Comparison of ENCODE assay signal across 13 mouse cellular contexts in the genomic region with DNA sequence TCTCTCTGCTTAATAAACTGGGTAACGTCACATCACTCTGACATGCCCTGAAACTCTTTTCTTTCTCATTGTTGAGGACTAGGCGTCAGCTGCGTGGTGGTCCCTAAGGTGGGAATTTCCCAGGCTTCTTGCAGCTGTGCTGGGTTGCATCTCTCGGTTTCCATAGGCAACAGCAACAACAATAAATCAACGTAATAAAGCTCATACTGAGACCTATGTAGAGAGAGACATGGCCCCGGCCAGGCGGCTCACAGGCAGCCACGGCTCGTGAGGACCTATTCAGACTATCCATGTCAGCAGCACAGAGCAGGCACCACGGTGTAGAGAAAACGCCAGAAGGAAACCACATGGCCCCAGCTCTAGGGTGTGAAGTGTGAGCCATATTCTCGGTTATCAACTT. TPM values are rescaled to one million over a fixed set of nuclear protein-coding genes. Genes with fewer than 3 reads are reported as not detected.
DNase-seq lines count a peak whose midpoint lies in the region; ATAC-seq and TF ChIP-seq lines count a peak whose summit lies in the region.
"Had no signal": no experiment of that assay in that cellular context is flagged by ENCODE, and none has a peak within 500 bp of the region (broad histone marks: within the 10 kb centered on the region; RNA-seq: fewer than 3 reads in every experiment).

No protein-coding gene starts in this region.

- TF ChIP-seq POLR2A in limb, embryonic 14.5 days (IDR thresholded peaks at IDR 0.05; ENCODE audit: borderline replicate concordance, extremely low read depth, insufficient read depth, insufficient read length), result no peak

- peak; percentile 43 for DNase-seq in kidney, postnatal 0 days (ENCODE audit: low spot score)
- DNase-seq in kidney, postnatal 10 days, result no peak
- peak; percentile 74 for DNase-seq in limb, embryonic 14.5 days (ENCODE audit: low spot score)
- DNase-seq in retina, postnatal 1 day, result peak; percentile 65
- DNase-seq in thymus, postnatal 4 days, result no peak
- no peak for DNase-seq in lung, postnatal 14 days
- DNase-seq: adrenal gland, postnatal 14 days; heart, adult 11 months; layer of hippocampus, postnatal 36 days had no signal

- TF ChIP-seq CTCF in kidney, postnatal 0 days (IDR thresholded peaks at IDR 0.05; ENCODE audit: low read depth), result no peak

- no peaks in the 10 kb centered on the region for H3K27me3 ChIP-seq in kidney, postnatal 0 days (ENCODE audit: insufficient read depth, low read length)
- H3K27me3 ChIP-seq in hindbrain, embryonic 13.5 days, result peaks cover 9% of the 10 kb centered on the region
- no peaks in the 10 kb centered on the region for H3K27me3 ChIP-seq in limb, embryonic 14.5 days (ENCODE audit: control insufficient read depth, insufficient read depth, low read length)
- H3K27me3 ChIP-seq: forebrain, embryonic 15.5 days had no signal

- no peak overlapping the region for H3K27ac ChIP-seq in kidney, postnatal 0 days
- H3K27ac ChIP-seq in hindbrain, embryonic 13.5 days, result peak overlapping the region; percentile 72
- H3K27ac ChIP-seq in limb, embryonic 14.5 days (replicated peaks; ENCODE audit: low read depth, low read length), result no peak overlapping the region
- H3K27ac ChIP-seq: forebrain, embryonic 15.5 days; kidney, embryonic 15.5 days; liver, embryonic 14.5 days had no signal

- H3K9ac ChIP-seq in kidney, postnatal 0 days (ENCODE audit: low read depth, low read length), result no peak overlapping the region
- no peak overlapping the region for H3K9ac ChIP-seq in hindbrain, embryonic 13.5 days
- no peak overlapping the region for H3K9ac ChIP-seq in limb, embryonic 14.5 days (ENCODE audit: low read depth, low read length, severe bottlenecking)
- H3K9ac ChIP-seq: forebrain, embryonic 15.5 days; kidney, embryonic 15.5 days; liver, embryonic 14.5 days had no signal

- no peak overlapping the region for H3K4me2 ChIP-seq in kidney, postnatal 0 days (ENCODE audit: low read length)
- H3K4me2 ChIP-seq in hindbrain, embryonic 13.5 days, result no peak overlapping the region
- no peak overlapping the region for H3K4me2 ChIP-seq in limb, embryonic 14.5 days (replicated peaks; ENCODE audit: low read depth, low read length, severe bottlenecking)
- H3K4me2 ChIP-seq: forebrain, embryonic 15.5 days; kidney, embryonic 15.5 days had no signal

- H3K36me3 ChIP-seq in kidney, postnatal 0 days (ENCODE audit: insufficient read depth, low read length), result no peaks in the 10 kb centered on the region
- peaks cover 21% of the 10 kb centered on the region for H3K36me3 ChIP-seq in hindbrain, embryonic 13.5 days
- no peaks in the 10 kb centered on the region for H3K36me3 ChIP-seq in limb, embryonic 14.5 days (ENCODE audit: control insufficient read depth, insufficient read depth, low read length)
- H3K36me3 ChIP-seq: forebrain, embryonic 15.5 days; kidney, embryonic 15.5 days had no signal

- no peaks in the 10 kb centered on the region for H3K4me1 ChIP-seq in kidney, postnatal 0 days (replicated peaks; ENCODE audit: insufficient read depth, low read length)
- peaks cover 36% of the 10 kb centered on the region for H3K4me1 ChIP-seq in hindbrain, embryonic 13.5 days (replicated peaks)
- H3K4me1 ChIP-seq in limb, embryonic 14.5 days (ENCODE audit: control insufficient read depth, insufficient read depth, low read length), result peaks cover 4% of the 10 kb centered on the region; the same call in 1 of the 2 replicates

- WGBS in kidney, postnatal 0 days, result 24% methylated on average over 12 of the region's 12 CpGs
- WGBS in hindbrain, embryonic 13.5 days, result 33% methylated on average over 12 of the region's 12 CpGs
- 33% methylated on average over 12 of the region's 12 CpGs for WGBS in limb, embryonic 14.5 days

- no peaks in the 10 kb centered on the region for H3K9me3 ChIP-seq in kidney, postnatal 0 days (replicated peaks; ENCODE audit: low read length)
- H3K9me3 ChIP-seq in hindbrain, embryonic 13.5 days, result no peaks in the 10 kb centered on the region
- no peaks in the 10 kb centered on the region for H3K9me3 ChIP-seq in limb, embryonic 14.5 days (ENCODE audit: control insufficient read depth, low read length)
- H3K9me3 ChIP-seq: forebrain, embryonic 15.5 days; kidney, embryonic 15.5 days had no signal

- ATAC-seq in kidney, postnatal 0 days (replicated peaks; ENCODE audit: low FRiP score, low read depth), result no peak
- peak; percentile 57 for ATAC-seq in hindbrain, embryonic 13.5 days (ENCODE audit: low FRiP score)
- ATAC-seq in limb, embryonic 14.5 days (ENCODE audit: low FRiP score, low read depth), result peak; percentile 82
- ATAC-seq: forebrain, embryonic 15.5 days had no signal

- H3K4me3 ChIP-seq in kidney, postnatal 0 days (replicated peaks; ENCODE audit: low read depth, low read length), result no peak overlapping the region
- H3K4me3 ChIP-seq in hindbrain, embryonic 13.5 days, result no peak overlapping the region
- no peak overlapping the region for H3K4me3 ChIP-seq in limb, embryonic 14.5 days (replicated peaks; ENCODE audit: low read length)
- H3K4me3 ChIP-seq: forebrain, embryonic 15.5 days; kidney, embryonic 15.5 days had no signal

RNA-seq across cellular contexts. Expression of a gene that starts 50.3 kb away (rescaled TPM):
- 0.13 and 0.18 TPM in 2 replicates for polyA plus RNA-seq in kidney, postnatal 0 days (2015; fragmentation: Nextera tagmentation; extraction: Ambion mirVana)
- polyA plus RNA-seq in hindbrain, embryonic 13.5 days (2015; fragmentation: Nextera tagmentation; extraction: Ambion mirVana), result 3.3 and 4.6 TPM in 2 replicates
- 0.33 and 0.42 TPM in 2 replicates for polyA plus RNA-seq in limb, embryonic 14.5 days (2012; rRNA removed)
- polyA plus RNA-seq in limb, embryonic 14.5 days (2014; fragmentation: Nextera tagmentation; extraction: Ambion mirVana), result 0.15 and 0.39 TPM in 2 replicates

Comparison
In these comparisons a context has a peak if more than half of its experiments do, and no peak if none do; other contexts are left out.
1. DNase-seq: peak in kidney, postnatal 0 days (single experiment), limb, embryonic 14.5 days (single experiment) and retina, postnatal 1 day (single experiment); none in kidney, postnatal 10 days (single experiment), thymus, postnatal 4 days (single experiment) and lung, postnatal 14 days (single experiment).